Mouse (Mus musculus): ENCODE results near the gene Ttc28.

DNA sequence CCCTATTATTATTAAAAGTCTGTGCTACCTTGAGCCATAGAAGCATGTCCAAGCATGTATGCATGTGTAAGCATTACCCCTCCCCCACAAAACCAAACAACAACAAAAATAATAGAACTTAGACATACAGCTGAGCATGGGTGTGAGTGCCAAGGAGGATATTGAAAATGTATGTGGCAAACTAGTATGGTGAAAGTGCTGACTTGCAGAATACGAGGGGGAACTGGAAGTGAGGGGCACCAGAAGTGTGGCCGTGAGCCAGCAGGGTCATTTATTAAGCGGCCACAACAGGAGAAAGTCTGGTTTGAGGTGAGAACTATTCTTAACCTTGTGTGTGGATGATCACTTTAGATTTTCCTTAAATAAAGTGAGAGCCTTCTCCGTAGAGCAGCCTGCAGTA, 148.7 kb downstream of the Ttc28 start:
- no peak for TF ChIP-seq CTCF (IDR thresholded peaks at IDR 0.05; ENCODE audit: borderline replicate concordance, insufficient read depth, low read depth, low read length)
- no peak for TF ChIP-seq POLR2A (IDR thresholded peaks at IDR 0.05; ENCODE audit: borderline replicate concordance, insufficient read depth, low read length)
